Mouse (Mus musculus) G1E (cell line): Measurements from ENCODE around the gene Hlx.

Experiments
- CTCF ChIP-seq: IDR thresholded peaks from 2 replicates; pipeline ENCODE4 v1.5.1; 2012; ENCODE audit warnings: low read depth, low read length, inconsistent platforms, mixed read lengths
- GATA2 ChIP-seq: IDR thresholded peaks from 2 replicates; pipeline ENCODE4 v1.6.1; 2012; ENCODE audit warnings: low read depth, low read length, inconsistent platforms, borderline replicate concordance

- TF ChIP-seq CTCF (no peak), GATA2 (no peak)
Observed at GRCm38 (mm10) chr1:184752671-184753070, 20.3 kb upstream of the Hlx start.
